Mouse (Mus musculus) ovary, adult 18-20 months (tissue): Measurements from ENCODE around the gene Gm49486.
"Not testable (repeated sequence)": the region's sequence is repeated elsewhere in the genome, so short reads cannot be mapped to it uniquely, and the experiment has no call there.

Experiments
- DNase-seq: peaks from one replicate; pipeline ENCODE4 v3.0.0; 2022; ENCODE audit warnings: low spot score, mixed read lengths

The Gm49486 gene

DNA sequence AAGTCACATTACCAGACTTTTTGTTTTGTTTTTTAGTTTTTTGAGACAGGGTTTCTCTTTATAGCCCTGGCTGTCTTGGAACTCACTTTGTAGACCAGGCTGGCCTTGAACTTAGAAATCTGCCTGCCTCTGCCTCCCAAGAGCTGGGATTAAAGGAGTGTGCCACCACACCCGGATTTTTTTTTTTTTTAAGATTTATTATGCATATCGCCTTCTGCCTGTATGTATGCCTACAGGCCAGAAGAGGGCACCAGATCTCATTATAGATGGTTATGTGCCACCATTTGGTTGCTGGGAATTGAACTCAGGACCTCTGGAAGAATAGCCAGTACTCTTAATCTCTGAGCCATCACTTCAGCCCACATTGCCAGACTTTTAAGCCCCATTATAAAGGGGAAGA is 3.4 kb upstream of the Gm49486 start:
- DNase-seq, result not testable (repeated sequence)

DNA sequence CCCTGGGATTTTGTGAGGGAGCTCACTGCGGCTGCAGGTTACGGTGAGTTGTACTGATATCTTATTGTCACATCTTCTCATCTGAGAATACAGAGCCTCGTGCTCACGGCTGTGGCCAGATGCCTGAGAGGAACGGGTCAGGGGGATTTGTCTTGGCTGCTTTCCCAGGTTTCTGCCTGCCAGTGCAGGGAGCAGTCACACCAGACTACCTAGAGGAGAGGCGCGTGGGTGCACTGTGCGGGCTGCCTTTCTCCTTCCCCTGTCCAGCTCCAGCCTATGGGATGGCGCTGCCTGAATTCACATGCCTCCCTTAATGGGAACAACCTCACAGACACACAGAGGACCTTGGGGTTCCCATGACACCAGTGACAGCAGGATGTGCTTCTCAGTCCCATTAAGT is 6.1 kb downstream of the Gm49486 start:
- no peak for DNase-seq

- no peak for DNase-seq
These were observed 8.8 kb downstream of the Gm49486 start for GRCm38 (mm10) chr15:79238036-79238435.

- no peak for DNase-seq
These were observed 13.5 kb downstream of the Gm49486 start for GRCm38 (mm10) chr15:79242574-79243233.

DNA sequence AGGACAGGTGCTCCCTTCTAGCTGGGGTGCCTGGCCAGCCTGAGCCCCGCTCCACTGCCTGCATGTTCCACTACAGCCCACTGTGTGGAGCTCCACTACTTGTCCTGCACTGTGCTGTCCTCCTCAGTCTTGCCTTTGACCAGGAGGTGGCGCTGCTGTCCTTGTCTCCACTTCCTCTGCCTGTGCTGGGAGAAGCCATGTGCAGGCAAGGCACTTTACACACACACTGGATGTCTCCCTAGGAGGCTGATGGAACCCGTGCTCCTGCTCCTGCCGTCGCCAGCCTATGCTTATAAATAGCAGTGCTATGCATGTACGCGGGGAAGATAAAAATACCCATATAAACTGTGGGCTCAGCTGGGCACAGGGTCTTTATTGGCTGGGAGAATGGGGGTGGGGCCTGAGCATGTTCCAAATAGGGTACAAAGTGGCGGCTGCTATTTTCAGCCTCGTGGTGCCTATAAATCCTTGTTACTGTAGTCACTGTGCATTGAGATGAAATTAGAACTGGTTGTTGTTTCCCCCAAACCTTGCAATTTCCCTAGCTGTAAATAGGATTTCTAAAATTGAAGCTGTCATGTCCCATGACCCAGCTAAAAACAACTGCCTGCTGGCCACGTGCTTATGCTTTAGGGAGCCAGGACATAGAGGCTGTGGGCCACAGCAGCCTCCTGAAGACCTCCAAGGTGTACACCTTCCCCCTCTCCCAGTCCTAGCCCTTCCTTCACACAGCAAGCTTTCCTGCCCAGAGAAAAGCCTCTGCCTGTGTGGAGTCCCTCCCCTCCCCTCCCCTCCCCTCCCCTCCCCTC is 14.2 kb downstream of the Gm49486 start:
- DNase-seq, result peak; percentile 90

GRCm38 (mm10) chr15:79244071-79244893 is 15.1 kb downstream of the Gm49486 start:
- DNase-seq, result peak; percentile 80

DNA sequence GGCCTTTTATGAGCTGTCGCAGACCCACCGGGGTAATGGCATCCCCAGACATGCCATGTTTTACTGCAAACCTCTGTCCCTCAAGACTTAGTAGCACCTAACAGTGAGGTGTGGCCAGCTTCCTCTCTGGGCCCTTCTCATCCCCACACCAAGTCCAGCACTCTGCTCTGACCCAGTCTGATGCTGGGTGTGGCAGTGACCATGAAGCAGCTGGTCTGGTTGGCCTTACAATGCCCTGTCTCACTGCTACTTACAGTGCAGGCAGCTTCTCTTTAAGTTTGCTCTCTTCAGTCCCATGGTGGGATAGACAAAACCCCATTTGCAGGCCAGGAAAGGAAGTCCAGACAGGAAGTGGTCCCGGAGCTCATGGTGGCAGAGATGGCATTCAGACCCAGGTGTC is 16.1 kb downstream of the Gm49486 start:
- DNase-seq, result no peak

- DNase-seq, result no peak
These were observed 21.0 kb downstream of the Gm49486 start for GRCm38 (mm10) chr15:79250236-79250635.

DNA sequence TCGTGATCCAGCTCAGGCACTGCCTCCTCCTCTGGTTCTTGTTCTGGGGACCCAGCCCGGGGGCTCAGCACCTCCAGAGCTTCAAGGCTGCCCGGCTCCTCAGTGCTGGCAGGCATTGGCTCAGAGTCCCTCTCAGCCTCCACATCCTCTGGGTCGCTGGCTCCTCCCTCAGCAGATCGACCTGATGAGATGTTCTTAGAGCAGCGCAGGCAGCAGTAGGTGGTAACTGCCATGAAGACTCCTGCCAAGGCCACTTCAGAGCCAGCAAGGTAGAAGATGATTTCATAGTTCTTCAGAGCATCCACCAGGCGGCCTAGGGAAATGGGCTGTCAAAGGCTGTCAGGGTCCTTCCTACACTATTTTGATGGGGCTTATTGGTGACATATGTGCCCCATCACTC is 22.0 kb downstream of the Gm49486 start:
- no peak for DNase-seq

DNA sequence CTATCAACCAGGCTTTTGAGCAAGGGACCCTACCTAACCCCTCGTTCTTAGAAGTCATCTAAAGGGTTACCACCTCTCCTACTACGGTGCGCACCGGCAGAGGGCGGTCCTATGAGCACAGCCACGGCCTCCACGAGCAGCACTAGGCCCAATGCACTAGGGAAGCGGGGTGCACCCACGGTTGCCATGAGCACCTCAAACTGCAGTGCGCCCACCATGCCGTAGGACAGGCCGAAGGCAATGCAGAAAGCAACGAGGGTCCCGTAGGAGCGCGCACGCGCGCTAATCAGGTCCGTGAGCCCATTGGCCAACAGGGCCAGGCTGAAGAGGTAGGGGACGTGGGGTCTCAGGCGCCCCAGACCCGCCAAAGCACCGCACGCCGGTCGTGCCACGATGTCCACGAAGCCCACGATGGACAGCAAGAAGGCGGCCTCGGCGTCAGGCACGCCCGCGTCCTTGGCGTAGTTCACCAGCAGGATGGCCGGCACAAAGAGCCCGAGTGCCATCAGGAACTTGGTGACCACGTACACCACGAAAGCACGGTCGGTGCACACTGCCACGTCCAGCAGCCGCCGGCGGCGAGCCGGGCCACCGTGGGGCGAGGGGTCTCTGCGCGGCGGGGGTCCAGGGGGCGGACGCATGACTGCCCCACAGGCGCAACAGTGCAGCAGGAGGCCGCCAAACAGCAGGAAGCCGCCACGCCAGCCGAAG is 22.7 kb downstream of the Gm49486 start:
- DNase-seq, result no peak

DNA sequence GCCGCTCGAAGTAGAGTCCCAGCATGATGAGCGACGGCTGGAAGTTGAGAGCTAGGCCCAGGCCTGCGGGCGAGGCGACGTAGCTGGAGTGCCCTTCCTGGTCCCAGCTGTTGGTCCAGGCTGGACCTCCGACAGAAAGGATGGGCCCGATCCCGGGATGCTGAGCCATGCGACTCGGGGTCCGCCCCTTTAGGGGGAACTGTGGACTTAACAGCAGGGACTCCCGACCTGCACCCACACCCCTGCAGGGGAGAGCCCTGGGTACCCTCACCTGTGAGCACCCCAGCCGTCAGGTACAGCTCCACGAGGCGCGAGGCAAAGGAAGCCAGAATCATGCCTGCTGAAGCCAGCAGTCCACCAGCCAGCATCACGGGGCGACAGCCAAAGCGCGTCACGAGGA is 23.4 kb downstream of the Gm49486 start:
- DNase-seq, result no peak

- DNase-seq, result no peak
These were observed 25.5 kb downstream of the Gm49486 start, which contains the start of gene Slc16a8 for GRCm38 (mm10) chr15:79254661-79255060. TSS of gene Slc16a8 (minus strand) at chr15:79254761.

DNA sequence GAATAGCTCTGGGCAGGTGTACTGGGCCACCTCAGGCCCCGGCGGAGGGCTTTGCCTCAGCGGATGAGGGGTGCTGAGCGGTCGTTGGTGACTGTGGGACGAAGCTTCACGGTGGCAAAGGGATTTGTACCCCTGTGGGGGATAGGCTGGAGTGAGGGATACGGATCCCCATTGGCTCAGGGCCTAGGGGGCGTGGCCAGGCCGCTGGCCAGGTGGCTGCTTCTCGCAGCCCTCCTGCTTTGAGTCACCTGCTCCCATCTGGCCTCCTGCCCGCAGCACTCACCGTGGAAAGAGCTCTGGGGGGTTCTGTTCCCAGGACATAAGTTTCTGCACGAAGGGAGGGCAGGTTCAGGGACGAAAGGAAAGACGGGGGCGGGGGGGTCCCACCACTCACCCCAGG is 29.3 kb downstream of the Gm49486 start:
- no peak for DNase-seq

GRCm38 (mm10) chr15:79261095-79261725 is 32.0 kb downstream of the Gm49486 start:
- no peak for DNase-seq

GRCm38 (mm10) chr15:79261757-79262156 is 32.6 kb downstream of the Gm49486 start:
- DNase-seq, result no peak

GRCm38 (mm10) chr15:79262375-79262774 is 33.2 kb downstream of the Gm49486 start:
- DNase-seq, result no peak

- DNase-seq, result no peak
These were observed 33.7 kb downstream of the Gm49486 start for GRCm38 (mm10) chr15:79262786-79263309.

DNA sequence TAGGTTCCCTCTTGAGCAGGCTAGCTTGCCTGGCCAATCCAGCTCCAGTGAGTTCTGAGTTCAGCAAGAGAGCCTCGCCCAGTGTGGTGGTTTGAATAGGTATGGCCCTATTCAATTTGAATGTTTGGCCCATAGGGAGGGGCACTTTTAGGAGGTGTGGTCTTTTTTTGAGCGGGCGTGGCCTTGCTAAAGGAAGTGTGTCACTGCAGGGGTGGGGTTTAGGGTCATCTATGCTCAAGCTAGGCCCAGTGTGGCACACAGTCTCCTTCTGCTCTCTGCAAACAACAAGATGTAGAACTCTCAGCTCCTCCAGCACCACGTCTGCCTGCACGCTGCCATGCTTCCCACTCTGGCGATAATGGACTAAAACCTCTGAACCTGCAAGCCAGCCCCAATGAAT is 34.5 kb downstream of the Gm49486 start:
- DNase-seq, result no peak

- no peak for DNase-seq
These were observed 36.2 kb downstream of the Gm49486 start for GRCm38 (mm10) chr15:79265384-79265783.

DNA sequence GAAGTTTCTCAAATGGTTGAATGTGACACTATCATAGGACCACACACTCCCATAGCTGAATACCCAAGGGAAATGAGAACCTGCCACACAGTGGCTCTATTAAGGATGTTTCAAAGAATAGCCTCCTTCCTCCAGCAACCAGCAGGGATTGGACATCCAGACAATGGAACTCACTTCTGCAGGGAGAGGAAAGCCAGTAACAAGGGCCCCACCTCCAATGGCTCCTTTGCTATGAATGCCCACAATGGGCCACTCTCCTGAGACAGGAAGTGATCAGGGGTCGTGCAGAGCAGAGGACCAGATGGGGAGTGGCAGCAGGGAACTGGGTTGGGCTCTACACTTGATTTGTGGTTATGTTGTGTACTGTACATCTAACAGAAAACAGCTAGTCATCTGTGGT is 39.3 kb downstream of the Gm49486 start:
- no peak for DNase-seq
